Mouse (Mus musculus): ENCODE results near the gene Trnt1.

- TF ChIP-seq CTCF (IDR thresholded peaks at IDR 0.05; ENCODE audit: borderline replicate concordance, extremely low read depth, insufficient read depth, insufficient read length): no peak
- no peak for TF ChIP-seq POLR2A (IDR thresholded peaks at IDR 0.05; ENCODE audit: borderline replicate concordance, extremely low read depth, insufficient read depth, insufficient read length, poor library complexity, severe bottlenecking)
Measured at GRCm38 (mm10) chr6:106810686-106811085, 41.8 kb downstream of the Trnt1 start.
